Mouse (Mus musculus): ENCODE results near the gene Ngly1. TPM values are rescaled to one million over a fixed set of nuclear protein-coding genes. Genes with fewer than 3 reads are reported as not detected.

Gene Ngly1
- polyA plus RNA-seq, 1 experiment from 2014 or later, result 38.7 TPM

DNA sequence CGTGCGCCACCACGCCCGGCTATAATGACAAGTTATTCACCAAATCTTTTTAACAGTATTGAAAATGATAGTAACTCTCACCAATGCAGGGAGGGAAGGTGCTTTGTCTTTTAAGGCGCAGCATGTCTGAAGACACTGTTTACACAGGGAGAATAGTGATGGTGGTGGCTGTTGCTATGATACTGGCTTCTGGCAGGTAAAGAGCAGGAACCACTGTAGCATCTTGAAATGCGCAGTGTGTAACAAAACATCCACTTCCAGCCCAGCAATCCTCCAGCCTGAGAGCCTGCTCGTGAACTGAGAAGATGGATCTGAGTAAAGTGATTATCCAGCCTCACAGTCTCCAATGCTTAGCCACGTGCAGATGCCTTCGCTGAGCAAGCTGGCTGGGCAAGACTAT, 98.4 kb downstream of the Ngly1 start:
- no peaks in the 10 kb centered on the region for H3K9me3 ChIP-seq (ENCODE audit: low read length)
- H3K4me2 ChIP-seq (replicated peaks; ENCODE audit: low read depth, low read length), result no peak overlapping the region
- no peak overlapping the region for H3K27ac ChIP-seq (ENCODE audit: low read length)
- H3K4me1 ChIP-seq (ENCODE audit: insufficient read depth, low read length), result no peaks in the 10 kb centered on the region
- ATAC-seq (ENCODE audit: low FRiP score, low TSS enrichment), result no peak
- H3K9ac ChIP-seq (replicated peaks; ENCODE audit: low read length), result no peak overlapping the region
- 80% methylated on average over 9 of the region's 9 CpGs for WGBS
- H3K4me3 ChIP-seq (ENCODE audit: low read length), result no peak overlapping the region
- no peaks in the 10 kb centered on the region for H3K27me3 ChIP-seq (ENCODE audit: insufficient read depth, low read length)
- H3K36me3 ChIP-seq (ENCODE audit: insufficient read depth, low read length), result no peaks in the 10 kb centered on the region

DNA sequence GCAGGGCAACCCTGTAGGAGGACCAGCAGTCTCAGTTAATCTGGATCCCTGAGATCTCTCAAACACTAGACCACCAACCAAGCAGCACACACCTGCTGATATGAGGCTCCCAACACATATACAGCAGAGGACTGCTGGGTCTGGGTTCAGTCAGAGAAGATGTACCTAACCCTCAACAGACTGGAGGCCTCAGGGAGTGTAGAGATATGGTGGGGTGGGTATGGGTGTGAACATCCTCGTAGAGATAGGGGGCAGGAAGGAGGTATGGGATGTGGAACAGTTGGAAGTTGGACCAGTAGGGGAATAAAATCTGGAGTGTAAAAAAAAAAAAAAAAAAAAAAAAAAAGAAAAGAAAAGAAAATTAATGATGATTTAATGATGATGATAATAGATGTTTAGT, 110.6 kb downstream of the Ngly1 start:
- H3K4me3 ChIP-seq (ENCODE audit: low read length), result no peak overlapping the region
- no peaks in the 10 kb centered on the region for H3K36me3 ChIP-seq (ENCODE audit: insufficient read depth, low read length)
- no peaks in the 10 kb centered on the region for H3K9me3 ChIP-seq (ENCODE audit: low read length)
- H3K27me3 ChIP-seq (ENCODE audit: insufficient read depth, low read length), result no peaks in the 10 kb centered on the region
- WGBS, result 63% methylated on average over 1 of the region's 1 CpGs
- no peak overlapping the region for H3K4me2 ChIP-seq (replicated peaks; ENCODE audit: low read depth, low read length)
- no peak for ATAC-seq (ENCODE audit: low FRiP score, low TSS enrichment)
- no peak overlapping the region for H3K9ac ChIP-seq (replicated peaks; ENCODE audit: low read length)
- no peak overlapping the region for H3K27ac ChIP-seq (ENCODE audit: low read length)
- H3K4me1 ChIP-seq (ENCODE audit: insufficient read depth, low read length), result peaks cover 9% of the 10 kb centered on the region

Other genes with a start within 250 kb of the Ngly1 start
- 3.1 and 3.8 TPM in 2 replicates for gene Oxsm, start 528 bp downstream of the Ngly1 start, polyA plus RNA-seq (2015; fragmentation: Nextera tagmentation; extraction: Ambion mirVana)
- gene Top2b, start 115.9 kb downstream of the Ngly1 start, polyA plus RNA-seq (2015; fragmentation: Nextera tagmentation; extraction: Ambion mirVana), result 39.0 and 42.4 TPM in 2 replicates